Mouse (Mus musculus) testis, adult 10 weeks (tissue): Measurements from ENCODE around the gene BC025920. TPM values are rescaled to one million over a fixed set of nuclear protein-coding genes. Genes with fewer than 3 reads are reported as not detected.

Experiments used
- polyA plus RNA-seq: library from polyadenylated mRNA; stranded (reverse); fragments of 350-450 nt; fragmentation: Illumina TruSeq; extraction: RNeasy Lipid Tissue Mini Kit (QIAGEN cat#74804); gene quantifications from one replicate; pipeline ENCODE4 v1.2.3, GENCODE M21; 2014; ENCODE audit warnings: low read depth, low replicate concordance

Gene BC025920
- 0.90 TPM for polyA plus RNA-seq

DNA sequence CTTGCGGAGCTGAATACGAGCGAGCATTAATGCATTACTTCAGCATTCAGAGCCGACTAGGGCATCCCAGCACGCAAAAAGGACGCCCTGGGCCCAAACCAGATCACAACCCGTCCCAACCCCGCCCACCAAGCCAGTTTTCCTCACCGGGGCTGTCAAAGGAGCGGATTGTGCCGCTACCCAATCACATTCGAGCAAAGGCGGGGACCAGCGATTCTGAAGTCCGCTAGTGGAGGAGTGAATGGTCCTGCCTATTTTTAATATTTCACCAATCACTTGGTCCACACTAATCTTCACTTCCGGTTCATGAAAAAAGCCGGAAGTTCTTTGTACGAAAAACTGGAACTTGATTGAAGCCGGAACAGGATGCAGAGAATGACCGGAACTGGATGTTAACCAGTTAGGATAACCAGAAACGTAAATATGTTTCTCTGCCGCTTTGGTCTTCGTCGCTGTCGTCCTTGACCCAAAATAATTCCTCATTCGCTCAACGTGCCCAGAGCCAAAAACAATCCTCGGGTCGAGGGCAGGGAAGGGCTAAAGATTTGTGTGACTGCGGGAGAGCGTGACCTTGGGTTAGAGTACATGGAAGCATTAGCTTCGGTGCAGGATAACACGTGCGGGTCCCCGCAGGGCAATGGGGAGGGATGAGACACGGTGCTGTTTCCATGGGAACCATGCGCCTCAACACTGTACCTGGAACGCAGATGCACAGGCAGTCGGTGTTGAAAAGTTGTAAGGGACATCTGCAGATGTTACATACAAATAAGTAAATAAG lies at the start of gene BC025920:
BC025920 (plus strand) TSS at position 297 of the 778 bp plus-strand sequence.

DNA sequence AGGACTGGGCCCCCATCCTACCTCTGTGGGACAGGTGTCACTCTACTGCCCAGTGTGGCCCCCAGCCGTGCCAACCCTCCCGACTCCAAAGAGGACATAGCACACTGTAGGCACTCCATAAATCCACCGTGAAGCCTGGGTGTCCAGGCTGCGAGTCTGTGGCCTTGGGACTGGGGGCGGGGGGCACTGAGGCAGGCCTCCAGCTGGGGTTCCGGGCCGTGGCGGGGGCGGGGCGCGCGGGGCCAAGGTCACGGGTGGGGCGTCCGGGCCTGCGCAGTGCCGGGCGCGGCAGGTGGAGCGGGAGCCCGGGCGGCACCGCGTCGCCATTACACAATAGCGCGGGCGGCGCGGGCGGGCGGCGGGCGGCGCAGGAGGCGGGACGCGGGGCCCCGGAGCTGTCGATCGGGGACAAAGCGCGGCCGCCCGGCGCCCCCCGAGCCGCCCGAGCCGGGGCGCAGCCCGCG lies 46.9 kb upstream of the BC025920 start, which contains the start of gene Aes:
Aes (plus strand) TSS at position 326 of the 464 bp plus-strand sequence.

DNA sequence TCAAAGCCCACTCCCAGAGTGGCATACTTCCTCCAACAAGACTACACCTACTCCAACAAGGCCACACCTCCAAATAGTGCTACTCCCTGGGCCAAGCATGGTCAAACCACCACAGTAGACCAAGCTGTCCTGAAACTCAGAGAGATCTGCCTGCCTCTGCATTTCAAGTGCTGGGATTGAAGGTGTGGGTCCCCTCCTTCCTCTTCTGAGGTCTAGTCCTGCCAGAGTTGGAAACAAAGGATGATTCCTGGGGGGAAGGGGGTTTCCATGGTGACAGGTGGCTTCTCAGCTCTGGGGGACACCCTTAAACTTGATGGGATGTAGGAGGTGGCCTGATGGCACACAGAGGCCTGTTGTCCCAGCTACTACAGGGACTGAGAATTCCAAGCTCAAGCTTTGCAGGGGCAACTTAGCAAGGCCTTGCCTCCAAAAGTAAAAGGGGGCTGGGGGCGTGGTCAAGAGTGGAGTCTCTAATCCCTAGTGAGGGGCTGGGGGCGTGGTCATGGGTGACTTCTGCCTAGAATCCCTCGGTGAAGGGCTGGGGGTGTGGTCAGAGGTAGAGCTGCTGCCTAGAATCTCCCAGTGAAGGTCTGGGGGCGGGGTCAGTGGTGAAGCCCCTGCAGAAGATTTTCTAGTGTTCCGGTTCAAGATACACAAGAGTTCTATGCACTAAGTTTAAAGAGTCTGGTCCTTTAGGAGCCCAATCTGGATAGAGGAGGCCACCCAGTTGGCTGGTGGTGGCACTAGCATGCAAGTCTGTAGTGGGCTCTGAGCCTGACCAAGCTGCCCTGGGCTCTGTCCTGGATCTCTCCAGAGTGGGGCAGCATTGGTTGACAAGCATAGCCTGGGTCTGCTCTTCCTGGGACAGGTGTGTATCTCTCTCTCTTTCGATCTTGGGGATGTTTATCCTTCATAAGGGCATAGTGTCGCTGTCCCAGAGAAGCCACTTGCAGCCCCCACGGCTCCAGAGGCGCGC lies 31.7 kb upstream of the BC025920 start, which contains the start of gene Tle2:
Tle2 (plus strand) TSS at position 481 of the 976 bp plus-strand sequence.

DNA sequence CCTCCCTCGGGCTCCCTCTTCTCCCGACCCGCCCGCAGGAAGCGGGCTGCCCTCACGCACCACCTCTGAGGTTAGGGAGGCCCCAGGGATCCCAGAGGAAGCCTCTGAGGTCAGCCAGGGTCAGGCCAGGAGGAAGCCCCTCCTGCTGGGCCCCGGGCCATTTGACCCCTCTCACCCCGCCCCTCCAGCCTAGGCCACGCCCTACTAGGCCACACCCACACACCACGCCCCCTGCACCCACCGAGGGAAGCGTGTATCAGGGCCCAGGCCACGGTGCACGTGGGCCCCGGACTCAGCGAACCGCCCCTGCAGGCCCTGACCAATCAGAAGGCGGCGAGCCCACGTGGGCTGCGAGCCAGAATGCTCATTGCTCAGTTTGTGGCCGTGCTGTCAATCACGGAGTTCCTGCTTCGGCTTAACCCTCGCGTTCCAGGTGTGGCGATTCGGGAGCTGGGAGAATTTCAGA lies 5.3 kb upstream of the BC025920 start, which contains the start of gene Tle6:
Tle6 (minus strand) TSS at position 336 of the 466 bp plus-strand sequence.

DNA sequence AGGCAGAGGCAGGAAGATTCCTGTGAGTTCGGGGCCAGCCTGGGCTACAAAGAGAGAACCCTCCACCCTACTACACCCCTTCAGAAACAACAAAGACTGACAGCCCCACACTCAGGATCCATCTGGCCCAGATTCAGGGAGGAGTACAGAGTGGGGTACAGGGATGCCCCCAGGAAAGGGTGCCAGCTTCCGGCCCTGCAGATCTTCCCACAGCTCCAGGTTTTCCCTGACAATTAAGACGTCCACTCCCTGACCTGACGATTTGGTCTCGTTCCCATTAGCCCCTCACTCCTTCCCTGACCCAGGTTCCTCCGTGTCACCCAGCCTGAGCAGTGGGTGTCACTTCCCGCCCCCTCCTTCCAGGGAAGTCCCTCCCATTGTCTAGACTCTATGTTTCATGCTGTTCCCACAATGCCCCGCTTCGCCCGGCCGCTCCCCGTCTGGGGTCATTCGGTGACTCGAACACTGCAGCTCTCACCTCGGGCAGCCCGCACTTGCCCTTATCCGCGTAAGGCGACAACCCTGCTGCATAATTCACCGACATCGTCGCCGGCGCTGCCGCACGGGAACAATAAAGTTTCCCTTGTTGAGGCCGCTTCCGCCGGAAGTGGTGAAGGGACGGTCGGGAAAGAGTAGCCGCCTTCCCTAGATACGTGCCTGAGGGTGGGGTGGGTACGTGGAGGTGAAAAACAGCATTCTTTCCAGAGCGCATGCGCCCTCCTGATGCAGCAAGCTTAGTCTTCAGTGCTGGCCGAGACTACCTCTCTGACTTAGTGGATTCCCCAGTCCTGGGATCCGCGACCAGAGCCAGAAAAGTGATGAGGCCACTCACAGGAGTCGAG lies 21.1 kb downstream of the BC025920 start, which contains the start of gene Sirt6:
Sirt6 (minus strand) TSS at position 804 of the 842 bp plus-strand sequence.

DNA sequence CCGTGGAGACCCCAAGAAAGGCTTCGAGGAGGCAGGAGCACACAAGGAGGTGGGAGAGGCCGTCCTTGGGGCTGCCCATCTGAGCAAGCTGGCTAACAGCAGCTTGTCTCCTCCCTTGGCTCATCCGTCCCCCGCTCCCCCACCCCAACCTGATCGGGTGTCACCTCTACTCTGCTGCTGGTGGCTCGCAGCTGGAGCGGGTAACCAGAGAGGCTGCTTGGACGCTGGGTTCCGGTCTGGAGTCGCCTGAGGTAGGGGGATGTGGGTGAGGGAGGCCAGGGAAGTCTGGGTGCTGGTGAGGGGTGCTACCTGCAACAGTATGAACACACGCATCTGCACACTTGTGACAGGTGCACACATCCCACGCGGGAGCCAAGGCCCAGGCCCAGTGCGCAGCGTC lies 22.3 kb downstream of the BC025920 start, which contains the start of gene Ankrd24:
Ankrd24 (plus strand) TSS at position 151 of the 400 bp plus-strand sequence.

DNA sequence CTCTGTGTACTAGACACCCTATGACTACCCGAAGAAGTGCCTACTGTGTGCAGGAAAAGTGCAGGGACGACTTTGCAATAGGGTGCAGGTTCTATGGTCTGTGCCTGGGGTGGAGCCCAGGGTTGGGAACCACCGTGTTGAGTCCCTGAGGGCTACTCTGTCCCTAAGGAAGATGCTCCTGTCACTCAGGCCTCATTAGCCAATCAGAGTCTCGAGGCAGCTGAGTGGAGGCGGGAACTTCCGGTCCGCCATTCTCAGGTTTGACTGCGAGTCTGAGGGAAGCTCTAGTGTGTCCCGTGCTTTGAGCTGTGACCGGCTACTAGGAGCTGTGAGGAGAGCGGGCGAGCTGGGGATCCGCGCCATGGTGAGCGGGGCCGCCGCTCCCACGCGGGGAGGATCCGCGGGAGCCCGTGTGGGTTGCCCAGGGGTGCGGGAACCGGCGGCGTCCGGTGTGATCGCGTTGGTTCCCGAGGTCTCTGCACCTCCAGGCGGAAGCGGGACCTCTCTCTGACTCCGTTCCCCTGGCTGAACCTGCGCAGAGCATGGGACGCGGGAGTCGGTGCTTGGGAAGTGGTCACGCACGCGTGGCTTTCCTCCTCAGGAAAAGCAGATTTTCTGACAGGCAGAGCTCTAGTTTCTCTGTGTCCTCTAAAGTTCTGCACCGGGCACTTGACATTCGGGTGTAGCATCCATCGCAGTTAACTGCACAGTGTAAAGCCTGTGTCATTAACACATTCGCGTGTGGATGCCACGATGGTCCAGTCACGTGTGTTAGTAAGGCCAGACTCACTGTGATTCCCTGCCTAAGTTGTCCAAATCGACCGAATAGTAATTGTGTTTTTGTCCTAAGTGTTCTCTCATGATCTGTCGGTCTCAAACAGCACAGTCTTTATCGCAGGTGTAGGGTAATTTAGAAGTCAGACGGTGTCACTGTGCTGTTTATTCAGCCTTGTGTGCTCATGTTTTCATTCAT lies 43.0 kb downstream of the BC025920 start, which contains the start of gene Gm10778:
Gm10778 (plus strand) TSS at position 257 of the 973 bp plus-strand sequence.

Other genes starting within 250 kb of the BC025920 start
- gene Mfsd12, start 248.8 kb upstream of the BC025920 start, polyA plus RNA-seq: 0.90 TPM
- not detected for gene 4930404N11Rik, start 240.5 kb upstream of the BC025920 start, polyA plus RNA-seq
- gene Fzr1, start 227.8 kb upstream of the BC025920 start, polyA plus RNA-seq: 1.1 TPM
- gene Dohh, start 221.8 kb upstream of the BC025920 start, polyA plus RNA-seq: not detected
- 0.20 TPM for gene Gm48551, start 221.8 kb upstream of the BC025920 start, polyA plus RNA-seq
- not detected for gene Gm48552, start 217.3 kb upstream of the BC025920 start, polyA plus RNA-seq
- gene Smim24, start 213.2 kb upstream of the BC025920 start, polyA plus RNA-seq: 273 TPM
- 3.2 TPM for gene Nfic, start 150.6 kb upstream of the BC025920 start, polyA plus RNA-seq
- gene Celf5, start 123.6 kb upstream of the BC025920 start, polyA plus RNA-seq: 4.3 TPM
- not detected for gene Ncln, start 109.9 kb upstream of the BC025920 start, polyA plus RNA-seq
- not detected for gene S1pr4, start 106.1 kb upstream of the BC025920 start, polyA plus RNA-seq
- gene Gna15, start 82.0 kb upstream of the BC025920 start, polyA plus RNA-seq: not detected
- gene Gna11, start 61.1 kb upstream of the BC025920 start, polyA plus RNA-seq: 1.9 TPM
- 4.5 TPM for gene Aes, start 46.8 kb upstream of the BC025920 start, polyA plus RNA-seq
- gene Tle2, start 31.7 kb upstream of the BC025920 start, polyA plus RNA-seq: 1.5 TPM
- gene Tle6, start 5.2 kb upstream of the BC025920 start, polyA plus RNA-seq: 0.90 TPM
- not detected for gene Sirt6, start 21.5 kb downstream of the BC025920 start, polyA plus RNA-seq
- gene Ankrd24, start 22.3 kb downstream of the BC025920 start, polyA plus RNA-seq: 1.0 TPM
- 6.5 TPM for gene Gm10778, start 42.8 kb downstream of the BC025920 start, polyA plus RNA-seq
- 20.2 TPM for gene Zfp433, start 98.6 kb downstream of the BC025920 start, polyA plus RNA-seq
- gene Gm3055, start 164.9 kb downstream of the BC025920 start, polyA plus RNA-seq: 11.6 TPM
- 3.0 TPM for gene Gm4767, start 205.9 kb downstream of the BC025920 start, polyA plus RNA-seq